ENCODE assay signal across 8 mouse cellular contexts in the genomic region with DNA sequence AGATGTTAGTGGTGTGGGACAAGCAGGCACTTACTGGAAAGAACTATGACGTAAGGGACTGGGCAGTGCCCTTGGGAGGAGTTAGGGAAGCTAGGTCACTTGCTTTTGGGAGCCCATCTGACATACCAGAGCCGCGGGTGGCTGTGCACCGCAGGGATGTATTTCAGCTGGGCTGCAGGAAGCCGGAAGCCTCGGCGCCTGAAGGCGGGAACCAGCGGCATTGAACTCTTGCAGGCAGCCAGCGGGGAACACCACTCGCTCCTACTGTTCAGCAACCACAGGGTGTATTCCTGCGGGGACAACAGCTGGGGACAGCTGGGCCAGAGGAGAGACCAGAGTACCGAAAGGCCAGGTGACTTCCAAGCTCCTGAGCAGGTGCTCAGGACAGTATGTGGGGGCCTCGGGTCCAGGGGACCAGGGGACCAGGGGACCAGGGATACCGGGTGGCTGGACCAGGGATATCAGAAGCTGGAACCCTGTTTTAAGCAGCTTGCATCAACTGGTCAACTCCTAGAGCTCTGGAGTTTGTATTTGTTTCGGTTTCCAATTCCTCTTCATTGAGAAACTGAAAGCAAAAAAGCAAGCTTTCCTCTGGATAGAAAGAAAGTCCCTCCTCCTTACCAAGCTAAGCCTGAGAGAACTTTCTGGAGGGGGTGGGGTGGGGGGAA. TPM values are rescaled to one million over a fixed set of nuclear protein-coding genes. Genes with fewer than 3 reads are reported as not detected.
A peak's percentile ranks its signal among the peaks of the same experiment; 100 is the strongest.
DNase-seq lines count a peak whose midpoint lies in the region; ATAC-seq and TF ChIP-seq lines count a peak whose summit lies in the region.

A gene (plus strand): TSS at position 120 of the 668 bp plus-strand sequence.

- no peak for TF ChIP-seq POLR2A in olfactory bulb, adult 2 months (IDR thresholded peaks at IDR 0.05; ENCODE audit: insufficient read depth, low read depth, low read length)

- no peaks in the 10 kb centered on the region for H3K9me3 ChIP-seq in ES-E14 (ENCODE audit: control insufficient read depth, insufficient read depth, low read depth, low read length)
- no peaks in the 10 kb centered on the region for H3K9me3 ChIP-seq in forebrain, embryonic 15.5 days
- no peaks in the 10 kb centered on the region for H3K9me3 ChIP-seq in lung, embryonic 15.5 days

- intact Hi-C loops in heart, postnatal 25 days (cut with DNase I), result loop anchor here (2.0 to 5.0 kb wide), 2 partner anchors 44 to 112 kb away; a partner anchor contains a TSS

- 3% methylated on average over 16 of the region's 16 CpGs for WGBS in forebrain, embryonic 15.5 days
- WGBS in lung, embryonic 15.5 days, result 1% methylated on average over 16 of the region's 16 CpGs
- WGBS in olfactory bulb, adult 2 months, result 1% methylated on average over 16 of the region's 16 CpGs

- no peak within 1 kb of the TSS; the same call in 1 of the 2 replicates for H3K27ac ChIP-seq in ES-E14 (ENCODE audit: insufficient read depth, low read depth, low read length, poor library complexity, severe bottlenecking)
- no peak within 1 kb of the TSS for H3K27ac ChIP-seq in forebrain, embryonic 15.5 days (replicated peaks)
- peak within 1 kb of the TSS; percentile 88 for H3K27ac ChIP-seq in layer of hippocampus, adult 2 months
- peak within 1 kb of the TSS; percentile 81 for H3K27ac ChIP-seq in lung, embryonic 15.5 days
- H3K27ac ChIP-seq in olfactory bulb, adult 2 months (ENCODE audit: insufficient read depth, low read depth, low read length), result peak within 1 kb of the TSS; percentile 75; the same call in 1 of the 2 replicates

- peak; percentile 81 for ATAC-seq in forebrain, embryonic 15.5 days (replicated peaks)
- peak; percentile 87 for ATAC-seq in lung, embryonic 15.5 days (ENCODE audit: borderline replicate concordance, extremely low read depth, low FRiP score, low TSS enrichment)

- DNase-seq in ES-E14 (ENCODE audit: low read depth, low spot score), result peak; percentile 35
- DNase-seq in cerebellum, adult 11-12 months, result peak; percentile 12
- peak; percentile 64 for DNase-seq in heart, postnatal 25 days (ENCODE audit: low spot score)
- peak; percentile 19 to 24 for DNase-seq in layer of hippocampus, adult 2 months (ENCODE audit: low spot score in 2 of 2)
- DNase-seq in thymus, postnatal 0 days (ENCODE audit: low spot score), result peak; percentile 72

- peak within 1 kb of the TSS in 1 of 2 experiments; percentile 27; a peak in 1 of 4 replicates for H3K4me3 ChIP-seq in ES-E14 (ENCODE audit: insufficient read depth in 1 of 2, low read depth in 1 of 2, low read length in 2 of 2, poor library complexity in 1 of 2, severe bottlenecking in 1 of 2)
- H3K4me3 ChIP-seq in forebrain, embryonic 15.5 days, result peak within 1 kb of the TSS; percentile 37
- H3K4me3 ChIP-seq in layer of hippocampus, adult 2 months, result peak within 1 kb of the TSS; percentile 66
- H3K4me3 ChIP-seq in lung, embryonic 15.5 days, result peak within 1 kb of the TSS; percentile 70
- H3K4me3 ChIP-seq in olfactory bulb, adult 2 months (ENCODE audit: insufficient read depth, low read depth, low read length), result peak within 1 kb of the TSS; percentile 85

- H3K4me1 ChIP-seq in ES-E14 (ENCODE audit: control insufficient read depth in 2 of 2, insufficient read depth in 2 of 2, low read length in 2 of 2, poor library complexity in 1 of 2), result peaks cover 0 to 2% of the 10 kb centered on the region in 2 experiments; a peak in 1 of 4 replicates
- H3K4me1 ChIP-seq in forebrain, embryonic 15.5 days, result peaks cover 6% of the 10 kb centered on the region
- H3K4me1 ChIP-seq in lung, embryonic 15.5 days, result no peaks in the 10 kb centered on the region
- no peaks in the 10 kb centered on the region for H3K4me1 ChIP-seq in olfactory bulb, adult 2 months (ENCODE audit: control insufficient read depth, insufficient read depth, low read length)

- H3K27me3 ChIP-seq in forebrain, embryonic 15.5 days, result no peaks in the 10 kb centered on the region
- no peaks in the 10 kb centered on the region for H3K27me3 ChIP-seq in lung, embryonic 15.5 days

- H3K4me2 ChIP-seq in forebrain, embryonic 15.5 days (replicated peaks), result peak within 1 kb of the TSS; percentile 57
- peak within 1 kb of the TSS; percentile 91 for H3K4me2 ChIP-seq in lung, embryonic 15.5 days

- TF ChIP-seq CTCF in layer of hippocampus, adult 2 months (conservative IDR thresholded peaks at IDR 0.05), result no peak
- no peak for TF ChIP-seq CTCF in olfactory bulb, adult 2 months (IDR thresholded peaks at IDR 0.05; ENCODE audit: insufficient read depth, low read depth, low read length)

- in situ Hi-C loops in ES-E14 (cut with MboI; ENCODE audit: low sequenced_read_pairs in 2 of 2, unreplicated experiment in 2 of 2), result no loop called here

- H3K9ac ChIP-seq in ES-E14 (ENCODE audit: insufficient read depth, low read depth, low read length, poor library complexity, severe bottlenecking), result 0 out of 2 replicates have a peak within 1 kb of the TSS, but pooled peaks have one; percentile 43
- H3K9ac ChIP-seq in forebrain, embryonic 15.5 days (replicated peaks), result peak within 1 kb of the TSS; percentile 31; the same call in 1 of the 2 replicates
- H3K9ac ChIP-seq in lung, embryonic 15.5 days, result peak within 1 kb of the TSS; percentile 61

- no peaks in the 10 kb centered on the region for H3K36me3 ChIP-seq in ES-E14 (ENCODE audit: control insufficient read depth, insufficient read depth, low read length, poor library complexity, severe bottlenecking)
- no peaks in the 10 kb centered on the region for H3K36me3 ChIP-seq in forebrain, embryonic 15.5 days
- no peaks in the 10 kb centered on the region for H3K36me3 ChIP-seq in lung, embryonic 15.5 days

TF ChIP-seq in ES-E14, 5 proteins besides CTCF, POLR2A, EP300 and RAD21:
- TF ChIP-seq HCFC1 (IDR thresholded peaks at IDR 0.05; ENCODE audit: borderline replicate concordance, insufficient read depth, low read length) (no peak), ZNF384 (IDR thresholded peaks at IDR 0.05; ENCODE audit: low read depth, low read length) (no peak), ZC3H11A (IDR thresholded peaks at IDR 0.05; ENCODE audit: borderline replicate concordance, low read depth, low read length) (no peak), MAFK (IDR thresholded peaks at IDR 0.05; ENCODE audit: insufficient read depth, low read depth, low read length) (no peak), CHD2 (IDR thresholded peaks at IDR 0.05; ENCODE audit: low read depth, low read length) (no peak)

RNA-seq across cellular contexts. Expression of the gene that starts here (rescaled TPM):
- total RNA-seq in ES-E14 (2012; rRNA removed), result 0.36 and 0.69 TPM in 2 replicates
- 1.6 and 2.4 TPM in 2 replicates for polyA plus RNA-seq in forebrain, embryonic 15.5 days (2015; fragmentation: Nextera tagmentation; extraction: Ambion mirVana)
- total RNA-seq in heart, postnatal 25 days (2021), result 1 to 10 TPM; 2.2 to 2.5 TPM
- 1 to 10 TPM; 5.5 TPM for total RNA-seq in layer of hippocampus, adult 2 months (2021)
- 2.9 and 3.7 TPM in 2 replicates for polyA plus RNA-seq in lung, embryonic 15.5 days (2015; fragmentation: Nextera tagmentation; extraction: Ambion mirVana)
- polyA plus RNA-seq in olfactory bulb, adult 2 months (2012; ENCODE audit: insufficient read depth, insufficient read length, low replicate concordance, missing spikeins), result not detected in 2 replicates
- polyA plus RNA-seq in thymus, postnatal 0 days (2015; fragmentation: Nextera tagmentation; extraction: Ambion mirVana), result 9.4 and 11.2 TPM in 2 replicates

Comparison
In these comparisons a context has a peak if more than half of its experiments do, and no peak if none do; other contexts are left out.
1. Peak in DNase-seq and H3K9ac ChIP-seq in ES-E14; RNA of the gene not detected or under 1 TPM.
2. DNase-seq: peak in every context shown above with its lines; median percentile 72 in thymus, postnatal 0 days; 64 in heart, postnatal 25 days; 35 in ES-E14; 22 in layer of hippocampus, adult 2 months; 12 in cerebellum, adult 11-12 months.
3. H3K27ac ChIP-seq: peak in layer of hippocampus, adult 2 months (single experiment), lung, embryonic 15.5 days (single experiment) and olfactory bulb, adult 2 months (single experiment); none in ES-E14 (single experiment) and forebrain, embryonic 15.5 days (single experiment).
4. Peak in every context shown above with its lines, with median percentiles within 50 percentile points of each other: H3K9ac ChIP-seq.